Mouse (Mus musculus): ENCODE measurements around the gene Tns2.

DNA sequence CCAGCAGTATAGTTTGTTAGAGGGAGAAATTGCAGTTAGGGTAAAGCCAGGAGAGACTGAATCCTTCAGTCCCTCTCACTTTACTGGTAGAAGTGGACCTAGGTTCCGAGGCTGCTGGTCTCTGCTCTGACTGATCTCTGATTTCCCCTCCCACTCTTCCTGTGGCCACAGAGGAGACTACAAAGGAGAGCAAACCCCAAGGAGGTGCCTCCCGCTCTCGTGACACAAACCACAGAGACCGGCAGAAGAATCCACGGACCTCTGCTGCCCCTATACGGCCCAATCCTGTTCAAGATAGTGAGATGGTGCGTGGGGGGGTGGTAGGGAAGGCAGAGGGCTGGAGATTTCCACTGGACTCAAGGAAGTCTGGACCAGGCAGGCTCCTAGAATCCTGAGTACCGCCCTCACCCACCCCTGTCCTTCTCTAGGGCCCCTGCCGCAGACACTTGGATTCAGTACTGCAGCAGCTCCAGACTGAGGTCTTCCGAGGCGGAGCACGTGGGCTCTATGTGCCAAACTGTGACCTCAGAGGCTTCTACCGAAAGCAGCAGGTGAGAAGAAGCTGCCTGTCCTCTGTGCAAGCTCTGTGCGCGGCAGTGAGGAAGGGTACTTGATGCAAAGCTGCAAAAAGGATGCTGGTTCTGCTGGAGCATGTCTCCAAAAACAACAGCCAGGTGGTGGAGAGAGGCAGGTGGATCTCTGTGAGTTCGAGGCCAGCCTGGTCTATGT, 47.6 kb downstream of the Tns2 start:
- TF ChIP-seq CTCF (IDR thresholded peaks at IDR 0.05; ENCODE audit: control insufficient read depth, insufficient read depth, low read length): no peak
- no peak for TF ChIP-seq POLR2A (IDR thresholded peaks at IDR 0.05; ENCODE audit: borderline replicate concordance, control insufficient read depth, low read depth, low read length)

Data from bone marrow, adult 2 months (tissue).